Mouse (Mus musculus) embryo, embryonic 10 days (tissue): ENCODE results near the gene Cog3.

Source experiments
- DNase-seq: peaks from one replicate; pipeline ENCODE4 v3.0.0-alpha.2; 2015; ENCODE audit warnings: low spot score

Gene Cog3

GRCm38 (mm10) chr14:75697928-75698327, 56.4 kb downstream of the Cog3 start:
- no peak for DNase-seq

- DNase-seq = no peak
These were observed 58.2 kb downstream of the Cog3 start for GRCm38 (mm10) chr14:75696096-75696495.

GRCm38 (mm10) chr14:75690428-75690827, 63.9 kb downstream of the Cog3 start:
- DNase-seq = no peak

- DNase-seq = no peak
These were observed 78.0 kb downstream of the Cog3 start for GRCm38 (mm10) chr14:75676316-75676715.

GRCm38 (mm10) chr14:75669085-75669645, 85.2 kb downstream of the Cog3 start:
- DNase-seq = no peak

GRCm38 (mm10) chr14:75665430-75666180, 88.7 kb downstream of the Cog3 start:
- DNase-seq = no peak

GRCm38 (mm10) chr14:75661548-75661947, 92.8 kb downstream of the Cog3 start:
- DNase-seq = no peak

- DNase-seq = no peak
These were observed 93.4 kb downstream of the Cog3 start for GRCm38 (mm10) chr14:75660936-75661335.
